Mouse (Mus musculus) intestine, embryonic 15.5 days (tissue): ENCODE results near the gene Dlg1. TPM values are rescaled to one million over a fixed set of nuclear protein-coding genes. Genes with fewer than 3 reads are reported as not detected.
"Not testable (repeated sequence)": the region's sequence is repeated elsewhere in the genome, so short reads cannot be mapped to it uniquely, and the experiment has no call there.

Experiments used
- ATAC-seq: fragments of 200-750 bp; cut with Nextera tagmentation; 2 replicates; pipeline ENCODE4 v1.8.0; 2017; ENCODE audit warnings: moderate TSS enrichment, moderate library complexity
- H3K27ac ChIP-seq: fragments of 300-500 bp; sonication (generic); 2 replicates; pipeline ENCODE4 v1.5.1; 2015; ENCODE audit warnings: mild to moderate bottlenecking, inconsistent platforms
- H3K27me3 ChIP-seq: fragments of 300-500 bp; sonication (generic); replicated peaks from 2 replicates; pipeline ENCODE4 v1.6.1; 2015; ENCODE audit warnings: inconsistent platforms
- H3K36me3 ChIP-seq: fragments of 300-500 bp; sonication (generic); 2 replicates; pipeline ENCODE4 v1.6.1; 2015; ENCODE audit warnings: inconsistent platforms
- H3K4me1 ChIP-seq: fragments of 300-500 bp; sonication (generic); replicated peaks from 2 replicates; pipeline ENCODE4 v1.6.1; 2015; ENCODE audit warnings: inconsistent platforms
- H3K4me2 ChIP-seq: fragments of 300-500 bp; sonication (generic); replicated peaks from 2 replicates; pipeline ENCODE4 v1.6.1; 2015; ENCODE audit warnings: mild to moderate bottlenecking, inconsistent platforms
- H3K4me3 ChIP-seq: fragments of 300-500 bp; sonication (generic); replicated peaks from 2 replicates; pipeline ENCODE4 v1.5.1; 2015; ENCODE audit warnings: inconsistent platforms
- H3K9ac ChIP-seq: fragments of 300-500 bp; sonication (generic); 2 replicates; pipeline ENCODE4 v1.6.1; 2015; ENCODE audit warnings: inconsistent platforms
- H3K9me3 ChIP-seq: fragments of 300-500 bp; sonication (generic); 2 replicates; pipeline ENCODE4 v1.6.1; 2016; ENCODE audit warnings: inconsistent platforms
- WGBS: fragments of 180-500 bp; shearing (Covaris S2); methylation state at CpG from one replicate; pipeline ENCODE4 v1.1.7; 2015; 5-methylcytosine and 5-hydroxymethylcytosine counted together
- polyA plus RNA-seq: library from polyadenylated mRNA; unstranded; fragments of >200 nt; fragmentation: Nextera tagmentation; extraction: Ambion mirVana; gene quantifications from 2 replicates; pipeline ENCODE4 v1.2.1, GENCODE M21; 2015

Dlg1 gene
- polyA plus RNA-seq, 1 experiment from 2014 or later, result 18.6 TPM

DNA sequence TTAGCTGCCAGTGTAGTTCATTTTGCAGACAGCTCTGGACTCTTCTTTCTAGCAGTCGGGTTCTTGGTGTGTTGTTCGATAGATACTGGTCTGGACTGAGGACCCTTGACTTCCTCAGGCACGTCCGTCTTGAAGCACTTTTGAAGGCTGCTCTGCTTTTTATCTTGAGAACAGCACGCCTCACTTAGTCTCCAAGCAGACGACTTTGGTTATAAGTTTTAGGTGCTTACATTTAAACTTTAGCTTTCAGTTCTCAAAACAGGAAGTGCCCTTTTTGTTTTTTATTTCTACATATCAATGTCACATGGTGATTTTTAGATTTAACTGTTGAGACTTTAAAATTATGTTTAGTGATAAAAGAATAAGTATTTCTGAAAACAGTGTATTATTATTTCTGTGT is 33.1 kb downstream of the Dlg1 start:
- no peak overlapping the region for H3K27ac ChIP-seq
- 0 out of 2 replicates have a peak overlapping the region, but pooled peaks have one; percentile 9 for H3K4me2 ChIP-seq
- no peak overlapping the region for H3K4me3 ChIP-seq
- no peak for ATAC-seq
- peaks cover 8% of the 10 kb centered on the region for H3K4me1 ChIP-seq
- WGBS, result 32% methylated on average over 6 of the region's 6 CpGs
- no peaks in the 10 kb centered on the region for H3K36me3 ChIP-seq
- H3K27me3 ChIP-seq, result no peaks in the 10 kb centered on the region
- no peaks in the 10 kb centered on the region for H3K9me3 ChIP-seq
- H3K9ac ChIP-seq, result no peak overlapping the region

GRCm38 (mm10) chr16:31697341-31697740 is 34.1 kb downstream of the Dlg1 start:
- H3K27ac ChIP-seq, result no peak overlapping the region
- no peak overlapping the region for H3K9ac ChIP-seq
- ATAC-seq, result no peak
- H3K4me1 ChIP-seq, result peaks cover 8% of the 10 kb centered on the region
- no peak overlapping the region for H3K4me3 ChIP-seq
- H3K27me3 ChIP-seq, result no peaks in the 10 kb centered on the region
- WGBS, result 73% methylated on average over 4 of the region's 4 CpGs
- H3K36me3 ChIP-seq, result no peaks in the 10 kb centered on the region
- H3K4me2 ChIP-seq, result no peak overlapping the region
- no peaks in the 10 kb centered on the region for H3K9me3 ChIP-seq

- H3K4me1 ChIP-seq, result 0 out of 2 replicates have a peak, but pooled peaks cover 2% of the 10 kb centered on the region
- WGBS, result 19% methylated on average over 2 of the region's 2 CpGs
- no peaks in the 10 kb centered on the region for H3K9me3 ChIP-seq
- H3K36me3 ChIP-seq, result no peaks in the 10 kb centered on the region
- no peak overlapping the region for H3K4me2 ChIP-seq
- no peak overlapping the region for H3K27ac ChIP-seq
- ATAC-seq, result no peak
- H3K4me3 ChIP-seq, result no peak overlapping the region
- no peaks in the 10 kb centered on the region for H3K27me3 ChIP-seq
- no peak overlapping the region for H3K9ac ChIP-seq
Observed at GRCm38 (mm10) chr16:31705213-31705612, 42.0 kb downstream of the Dlg1 start.

GRCm38 (mm10) chr16:31705904-31706303 is 42.7 kb downstream of the Dlg1 start:
- Histone ChIP-seq H3K9ac (no peak overlapping the region), H3K36me3 (no peaks in the 10 kb centered on the region), H3K4me3 (no peak overlapping the region), H3K4me2 (no peak overlapping the region), H3K27ac (no peak overlapping the region), H3K4me1 (0 out of 2 replicates have a peak, but pooled peaks cover 2% of the 10 kb centered on the region), H3K9me3 (no peaks in the 10 kb centered on the region), H3K27me3 (no peaks in the 10 kb centered on the region)
- WGBS, result 84% methylated on average over 3 of the region's 3 CpGs
- ATAC-seq, result no peak

- no peak overlapping the region for H3K9ac ChIP-seq
- H3K9me3 ChIP-seq, result no peaks in the 10 kb centered on the region
- no peak overlapping the region for H3K4me3 ChIP-seq
- no peak overlapping the region for H3K4me2 ChIP-seq
- WGBS, result 69% methylated on average over 3 of the region's 3 CpGs
- H3K4me1 ChIP-seq, result 0 out of 2 replicates have a peak, but pooled peaks cover 2% of the 10 kb centered on the region
- ATAC-seq, result no peak
- H3K27me3 ChIP-seq, result no peaks in the 10 kb centered on the region
- no peak overlapping the region for H3K27ac ChIP-seq
- H3K36me3 ChIP-seq, result no peaks in the 10 kb centered on the region
Observed at GRCm38 (mm10) chr16:31707326-31707725, 44.1 kb downstream of the Dlg1 start.

DNA sequence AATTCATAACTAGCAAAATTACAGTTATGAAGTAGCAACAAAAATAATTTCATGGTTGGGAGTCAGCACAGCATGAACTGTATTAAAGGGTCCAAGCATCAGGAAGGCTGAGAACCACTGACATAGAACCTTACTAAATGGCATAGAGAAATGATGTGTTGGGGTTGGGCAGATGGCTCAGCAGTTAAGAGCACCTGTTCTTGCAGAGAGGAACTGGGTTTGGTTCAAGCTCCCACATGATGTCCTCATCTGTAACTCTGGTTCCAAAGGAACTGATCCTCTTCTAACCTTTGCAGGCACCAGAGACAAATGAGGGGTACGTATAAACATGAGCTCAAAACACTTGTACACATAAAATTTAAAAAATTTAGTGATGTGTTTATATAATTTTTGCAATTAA is 59.7 kb downstream of the Dlg1 start:
- no peak overlapping the region for H3K4me3 ChIP-seq
- no peak for ATAC-seq
- H3K4me2 ChIP-seq, result no peak overlapping the region
- H3K9me3 ChIP-seq, result no peaks in the 10 kb centered on the region
- H3K4me1 ChIP-seq, result no peaks in the 10 kb centered on the region
- H3K27ac ChIP-seq, result no peak overlapping the region
- WGBS, result 90% methylated on average over 1 of the region's 1 CpGs
- H3K27me3 ChIP-seq, result no peaks in the 10 kb centered on the region
- H3K9ac ChIP-seq, result no peak overlapping the region
- H3K36me3 ChIP-seq, result no peaks in the 10 kb centered on the region

DNA sequence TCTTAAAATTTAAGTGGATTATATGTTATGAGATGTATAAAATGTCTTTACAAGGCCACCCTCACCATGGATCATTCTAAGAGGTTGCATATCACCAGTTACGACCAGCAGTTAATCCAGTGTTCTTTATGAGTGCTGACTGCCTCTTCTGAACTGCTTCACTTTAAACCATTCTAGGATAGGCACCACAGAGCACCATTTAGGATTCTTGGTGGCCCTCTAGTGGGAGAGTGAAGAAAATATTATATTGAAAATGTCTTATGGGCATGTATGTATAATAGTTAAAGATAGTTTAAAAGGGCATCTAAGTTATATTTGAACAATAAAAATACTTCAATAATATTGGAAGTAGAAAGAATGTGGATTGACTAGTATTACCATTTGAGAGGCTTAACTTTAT is 60.9 kb downstream of the Dlg1 start:
- H3K9me3 ChIP-seq, result no peaks in the 10 kb centered on the region
- no peaks in the 10 kb centered on the region for H3K27me3 ChIP-seq
- H3K4me1 ChIP-seq, result no peaks in the 10 kb centered on the region
- no peak overlapping the region for H3K4me2 ChIP-seq
- H3K9ac ChIP-seq, result no peak overlapping the region
- no peak overlapping the region for H3K4me3 ChIP-seq
- H3K36me3 ChIP-seq, result no peaks in the 10 kb centered on the region
- ATAC-seq, result no peak
- WGBS, result 6% methylated on average over 1 of the region's 1 CpGs
- H3K27ac ChIP-seq, result no peak overlapping the region

- Histone ChIP-seq H3K4me1 (no peaks in the 10 kb centered on the region), H3K9ac (no peak overlapping the region), H3K4me3 (no peak overlapping the region), H3K36me3 (no peaks in the 10 kb centered on the region), H3K4me2 (no peak overlapping the region), H3K27me3 (no peaks in the 10 kb centered on the region), H3K9me3 (no peaks in the 10 kb centered on the region), H3K27ac (no peak overlapping the region)
- ATAC-seq, result no peak
- 87% methylated on average over 4 of the region's 4 CpGs for WGBS
Observed at GRCm38 (mm10) chr16:31724818-31725217, 61.6 kb downstream of the Dlg1 start.

DNA sequence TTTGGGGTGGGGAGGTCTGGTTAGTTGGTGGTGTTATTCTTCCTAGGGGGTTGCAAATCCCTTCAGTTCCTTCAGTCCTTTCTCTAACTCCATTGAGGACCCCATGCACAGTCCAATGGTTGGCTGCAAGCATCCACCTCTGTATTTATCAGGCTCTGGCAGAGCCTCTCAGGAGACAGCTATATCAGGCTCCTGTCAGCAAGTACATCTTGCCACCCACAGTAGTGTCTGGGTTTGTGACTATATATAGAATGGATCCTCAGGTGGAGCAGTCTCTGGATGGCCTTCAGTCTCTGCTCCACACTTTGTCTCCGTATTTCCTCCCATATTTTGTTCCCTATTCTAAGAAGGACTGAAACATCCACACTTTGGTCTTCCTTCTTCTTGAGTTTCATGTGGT is 67.7 kb downstream of the Dlg1 start:
- 90% methylated on average over 1 of the region's 1 CpGs for WGBS
- ATAC-seq, H3K27ac ChIP-seq: not testable (repeated sequence)

DNA sequence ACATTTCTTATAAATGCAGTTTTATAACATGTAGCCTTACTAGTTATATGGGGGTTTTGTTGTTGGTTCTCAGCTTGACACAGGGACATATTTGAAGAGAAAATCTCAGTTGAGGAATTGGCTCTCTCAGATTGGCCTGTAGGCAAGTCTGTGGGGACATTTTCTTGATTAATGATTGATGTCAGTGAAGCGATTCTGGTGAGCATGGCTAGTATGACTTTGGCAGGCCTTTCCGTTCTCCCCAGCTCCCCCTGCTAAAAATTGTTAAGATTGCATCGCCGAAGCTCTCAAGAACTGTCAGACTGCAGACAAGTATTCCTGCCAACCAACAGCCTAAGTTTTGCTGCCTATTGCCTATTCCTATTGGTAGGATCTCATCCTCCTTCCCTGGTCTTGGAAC is 73.8 kb downstream of the Dlg1 start:
- no peak overlapping the region for H3K9ac ChIP-seq
- no peaks in the 10 kb centered on the region for H3K27me3 ChIP-seq
- no peaks in the 10 kb centered on the region for H3K4me1 ChIP-seq
- no peaks in the 10 kb centered on the region for H3K9me3 ChIP-seq
- H3K4me2 ChIP-seq, result no peak overlapping the region
- WGBS, result 78% methylated on average over 4 of the region's 4 CpGs
- no peak overlapping the region for H3K27ac ChIP-seq
- no peak overlapping the region for H3K4me3 ChIP-seq
- H3K36me3 ChIP-seq, result no peaks in the 10 kb centered on the region
- no peak for ATAC-seq

More for the DNA sequence above, 67.7 kb downstream of the Dlg1 start:
- H3K36me3 ChIP-seq, H3K4me3 ChIP-seq, H3K27me3 ChIP-seq, H3K4me1 ChIP-seq, H3K9ac ChIP-seq, H3K4me2 ChIP-seq, H3K9me3 ChIP-seq: not testable (repeated sequence)

GRCm38 (mm10) chr16:31737761-31738160 is 74.5 kb downstream of the Dlg1 start:
- H3K27me3 ChIP-seq, result no peaks in the 10 kb centered on the region
- H3K27ac ChIP-seq, result no peak overlapping the region
- no peaks in the 10 kb centered on the region for H3K36me3 ChIP-seq
- H3K4me2 ChIP-seq, result no peak overlapping the region
- H3K9me3 ChIP-seq, result no peaks in the 10 kb centered on the region
- no peak overlapping the region for H3K9ac ChIP-seq
- no peak overlapping the region for H3K4me3 ChIP-seq
- H3K4me1 ChIP-seq, result no peaks in the 10 kb centered on the region
- ATAC-seq, result no peak
- WGBS, result 35% methylated on average over 3 of the region's 3 CpGs

- ATAC-seq, result no peak
Observed at GRCm38 (mm10) chr16:31740271-31740670, 77.0 kb downstream of the Dlg1 start.

DNA sequence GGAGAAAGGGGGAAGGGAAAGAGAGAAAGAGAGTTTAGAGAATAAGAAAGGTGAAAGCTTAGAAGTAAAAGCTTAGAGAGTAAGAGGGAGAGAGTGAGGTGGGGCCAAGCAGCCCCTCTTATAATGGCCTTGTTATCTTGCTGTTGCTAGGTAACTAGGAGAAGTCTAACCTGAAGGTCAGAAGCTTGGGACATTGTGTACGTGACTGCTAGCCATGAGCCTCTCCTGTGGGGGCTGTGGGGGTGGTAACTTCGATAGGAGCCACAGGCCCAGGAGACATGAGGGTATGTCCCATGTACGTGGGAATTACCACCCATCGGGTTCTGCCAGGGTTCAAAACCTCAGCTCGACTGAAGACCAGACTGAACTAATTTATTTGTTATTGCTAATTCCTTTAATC is 77.5 kb downstream of the Dlg1 start:
- H3K9ac ChIP-seq, result no peak overlapping the region

More at GRCm38 (mm10) chr16:31740271-31740670, 77.0 kb downstream of the Dlg1 start:
- no peak overlapping the region for H3K4me3 ChIP-seq
- H3K9ac ChIP-seq, result no peak overlapping the region
- WGBS, result 60% methylated on average over 8 of the region's 8 CpGs
- H3K4me1 ChIP-seq, result no peaks in the 10 kb centered on the region
- H3K27me3 ChIP-seq, result no peaks in the 10 kb centered on the region
- H3K36me3 ChIP-seq, result no peaks in the 10 kb centered on the region
- no peaks in the 10 kb centered on the region for H3K9me3 ChIP-seq
- H3K27ac ChIP-seq, result no peak overlapping the region
- H3K4me2 ChIP-seq, result no peak overlapping the region

More for the DNA sequence above, 77.5 kb downstream of the Dlg1 start:
- Histone ChIP-seq H3K4me3 (no peak overlapping the region), H3K27ac (no peak overlapping the region), H3K9me3 (no peaks in the 10 kb centered on the region), H3K36me3 (no peaks in the 10 kb centered on the region), H3K4me1 (no peaks in the 10 kb centered on the region), H3K4me2 (no peak overlapping the region), H3K27me3 (no peaks in the 10 kb centered on the region)
- 73% methylated on average over 5 of the region's 5 CpGs for WGBS
- ATAC-seq, result no peak
